Mouse (Mus musculus): Measurements from ENCODE around the gene Prune1.

The Prune1 gene

GRCm38 (mm10) chr3:95306244-95306643, 24.4 kb upstream of the Prune1 start:
- DNase-seq, result no peak

- DNase-seq, result no peak
Measured at GRCm38 (mm10) chr3:95301204-95301796, 19.4 kb upstream of the Prune1 start.

- no peak for DNase-seq
Measured at GRCm38 (mm10) chr3:95298018-95298417, 16.1 kb upstream of the Prune1 start.

- DNase-seq, result peak; percentile 56 to 67
Measured at GRCm38 (mm10) chr3:95296103-95296469, 14.2 kb upstream of the Prune1 start.

GRCm38 (mm10) chr3:95295321-95296102, 13.6 kb upstream of the Prune1 start:
- DNase-seq, result no peak

GRCm38 (mm10) chr3:95294718-95295117, 12.8 kb upstream of the Prune1 start:
- DNase-seq, result no peak

GRCm38 (mm10) chr3:95294316-95294715, 12.4 kb upstream of the Prune1 start:
- DNase-seq, result no peak

- DNase-seq, result no peak
Measured at GRCm38 (mm10) chr3:95293537-95293936, 11.7 kb upstream of the Prune1 start.

GRCm38 (mm10) chr3:95292899-95293298, 11.0 kb upstream of the Prune1 start:
- no peak for DNase-seq

GRCm38 (mm10) chr3:95291041-95291440, 9.2 kb upstream of the Prune1 start:
- no peak for DNase-seq

GRCm38 (mm10) chr3:95290156-95290555, 8.3 kb upstream of the Prune1 start:
- DNase-seq, result no peak

GRCm38 (mm10) chr3:95289419-95289818, 7.5 kb upstream of the Prune1 start:
- DNase-seq, result peak; percentile 78 to 87

GRCm38 (mm10) chr3:95287541-95287940, 5.7 kb upstream of the Prune1 start:
- no peak for DNase-seq

GRCm38 (mm10) chr3:95286510-95286909, 4.6 kb upstream of the Prune1 start:
- no peak for DNase-seq

- no peak for DNase-seq
Measured at GRCm38 (mm10) chr3:95286011-95286410, 4.1 kb upstream of the Prune1 start.

GRCm38 (mm10) chr3:95285390-95285789, 3.5 kb upstream of the Prune1 start:
- no peak for DNase-seq

GRCm38 (mm10) chr3:95284501-95285281, 2.8 kb upstream of the Prune1 start:
- DNase-seq, result no peak

- DNase-seq, result no peak
Measured at GRCm38 (mm10) chr3:95284062-95284461, 2.2 kb upstream of the Prune1 start.

- no peak for DNase-seq
Measured at GRCm38 (mm10) chr3:95283589-95283941, 1.7 kb upstream of the Prune1 start.

- DNase-seq, result peak; percentile 88 to 90
Measured at GRCm38 (mm10) chr3:95282865-95283588, 1.2 kb upstream of the Prune1 start.

GRCm38 (mm10) chr3:95282381-95282864, 547 bp upstream of the Prune1 start:
- peak; percentile 32 to 61 for DNase-seq

GRCm38 (mm10) chr3:95280747-95281146, 1.1 kb downstream of the Prune1 start:
- peak; percentile 45 to 58 for DNase-seq

GRCm38 (mm10) chr3:95277149-95277551, 4.7 kb downstream of the Prune1 start:
- peak; percentile 42 to 44 for DNase-seq
